Mouse (Mus musculus): ENCODE measurements around the gene Ptprt. TPM values are rescaled to one million over a fixed set of nuclear protein-coding genes. Genes with fewer than 3 reads are reported as not detected.

Gene Ptprt
- polyA plus RNA-seq, 1 experiment from 2014 or later, result 4.6 TPM

DNA sequence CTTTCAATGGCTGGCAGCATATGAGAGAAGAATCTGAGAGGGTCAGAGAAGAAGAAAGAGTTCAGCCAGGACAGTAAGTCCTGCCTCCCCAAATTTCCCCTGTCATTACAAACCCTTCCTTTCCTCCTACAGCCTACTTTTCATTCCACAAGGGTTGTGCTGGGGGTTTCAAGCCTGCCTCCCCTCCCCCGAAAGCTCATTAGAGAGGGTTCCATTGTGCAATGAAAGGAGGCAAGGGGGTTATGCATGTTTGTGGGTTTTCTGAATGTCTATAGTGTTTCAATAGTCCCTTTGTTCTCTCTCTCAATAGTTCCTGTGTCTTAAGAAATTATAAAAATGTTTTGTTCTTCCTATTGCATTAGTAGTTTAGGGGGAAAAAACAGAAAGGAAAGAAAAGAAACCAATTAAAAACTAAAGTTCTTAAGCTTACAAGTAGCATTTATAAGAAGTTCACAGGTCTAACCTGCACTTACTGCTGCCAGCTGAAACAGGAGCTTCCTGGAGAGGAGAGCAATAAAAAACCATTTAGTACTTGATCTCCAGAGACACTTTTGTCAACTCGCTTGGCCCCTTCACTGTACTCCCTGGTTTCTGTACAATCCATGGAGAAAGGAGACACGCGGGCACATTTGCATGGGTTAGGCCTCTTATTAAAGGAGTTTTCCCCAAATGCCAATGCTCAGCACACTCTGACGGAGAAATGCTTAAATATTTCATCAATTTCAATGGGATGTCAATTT, 247.7 kb downstream of the Ptprt start:
- Histone ChIP-seq H3K9me3 (ENCODE audit: control insufficient read depth, low read length) (no peaks in the 10 kb centered on the region), H3K4me2 (replicated peaks; ENCODE audit: low read depth, low read length) (no peak overlapping the region), H3K27ac (ENCODE audit: low read depth, low read length) (no peak overlapping the region), H3K9ac (ENCODE audit: low read depth, low read length) (no peak overlapping the region), H3K4me3 (ENCODE audit: low read length) (no peak overlapping the region), H3K36me3 (ENCODE audit: control insufficient read depth, insufficient read depth, low read length) (no peaks in the 10 kb centered on the region), H3K27me3 (ENCODE audit: control insufficient read depth, insufficient read depth, low read length) (no peaks in the 10 kb centered on the region), H3K4me1 (ENCODE audit: control insufficient read depth, insufficient read depth, low read length) (no peaks in the 10 kb centered on the region)
- WGBS, result 71% methylated on average over 5 of the region's 5 CpGs
- ATAC-seq (ENCODE audit: low FRiP score, low TSS enrichment), result no peak

DNA sequence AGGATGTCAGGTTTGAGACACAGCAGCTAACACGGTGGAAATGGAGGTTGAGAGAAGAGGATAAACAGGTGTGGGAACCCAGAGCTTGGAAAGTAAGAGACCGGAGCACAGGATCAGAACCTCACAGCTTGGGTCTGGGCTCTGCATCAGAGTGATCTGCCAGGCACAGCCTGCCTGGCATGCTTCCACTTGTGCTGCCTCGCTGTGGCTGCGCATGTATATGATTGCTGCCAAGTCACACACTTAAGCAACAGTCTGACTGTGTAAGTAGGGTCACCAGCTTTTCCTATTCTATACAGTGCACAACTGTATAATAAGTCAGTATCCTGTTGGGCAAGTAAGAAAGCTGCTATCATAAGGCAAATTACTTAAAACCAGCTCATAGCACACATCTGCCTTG, 249.9 kb downstream of the Ptprt start:
- Histone ChIP-seq H3K4me3 (ENCODE audit: low read length) (no peak overlapping the region), H3K36me3 (ENCODE audit: control insufficient read depth, insufficient read depth, low read length) (no peaks in the 10 kb centered on the region), H3K9me3 (ENCODE audit: control insufficient read depth, low read length) (no peaks in the 10 kb centered on the region), H3K27me3 (ENCODE audit: control insufficient read depth, insufficient read depth, low read length) (no peaks in the 10 kb centered on the region), H3K9ac (ENCODE audit: low read depth, low read length) (no peak overlapping the region), H3K27ac (ENCODE audit: low read depth, low read length) (no peak overlapping the region), H3K4me2 (replicated peaks; ENCODE audit: low read depth, low read length) (no peak overlapping the region), H3K4me1 (ENCODE audit: control insufficient read depth, insufficient read depth, low read length) (no peaks in the 10 kb centered on the region)
- ATAC-seq (ENCODE audit: low FRiP score, low TSS enrichment), result no peak
- 90% methylated on average over 4 of the region's 4 CpGs for WGBS

DNA sequence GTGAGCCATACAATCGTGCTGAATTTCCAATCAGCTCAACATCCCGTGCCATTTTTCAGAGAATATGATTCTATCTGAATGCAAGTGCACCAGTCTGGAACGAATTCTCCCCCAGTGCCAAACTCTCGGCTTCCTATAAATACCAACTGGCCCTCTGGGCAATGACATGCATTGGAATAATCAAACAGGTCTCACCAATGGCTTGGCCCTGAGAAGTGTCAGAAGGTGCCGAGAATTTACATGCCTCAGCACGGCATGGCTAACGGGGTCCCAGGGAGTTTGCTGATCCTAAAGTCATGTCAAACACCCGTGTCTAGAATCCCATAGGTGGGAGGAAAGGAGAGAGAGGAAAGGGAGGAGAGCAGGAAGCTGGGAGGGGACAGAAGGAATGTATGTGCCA, 251.7 kb downstream of the Ptprt start:
- 61% methylated on average over 8 of the region's 8 CpGs for WGBS
- no peaks in the 10 kb centered on the region for H3K4me1 ChIP-seq (ENCODE audit: control insufficient read depth, insufficient read depth, low read length)
- ATAC-seq (ENCODE audit: low FRiP score, low TSS enrichment), result no peak

DNA sequence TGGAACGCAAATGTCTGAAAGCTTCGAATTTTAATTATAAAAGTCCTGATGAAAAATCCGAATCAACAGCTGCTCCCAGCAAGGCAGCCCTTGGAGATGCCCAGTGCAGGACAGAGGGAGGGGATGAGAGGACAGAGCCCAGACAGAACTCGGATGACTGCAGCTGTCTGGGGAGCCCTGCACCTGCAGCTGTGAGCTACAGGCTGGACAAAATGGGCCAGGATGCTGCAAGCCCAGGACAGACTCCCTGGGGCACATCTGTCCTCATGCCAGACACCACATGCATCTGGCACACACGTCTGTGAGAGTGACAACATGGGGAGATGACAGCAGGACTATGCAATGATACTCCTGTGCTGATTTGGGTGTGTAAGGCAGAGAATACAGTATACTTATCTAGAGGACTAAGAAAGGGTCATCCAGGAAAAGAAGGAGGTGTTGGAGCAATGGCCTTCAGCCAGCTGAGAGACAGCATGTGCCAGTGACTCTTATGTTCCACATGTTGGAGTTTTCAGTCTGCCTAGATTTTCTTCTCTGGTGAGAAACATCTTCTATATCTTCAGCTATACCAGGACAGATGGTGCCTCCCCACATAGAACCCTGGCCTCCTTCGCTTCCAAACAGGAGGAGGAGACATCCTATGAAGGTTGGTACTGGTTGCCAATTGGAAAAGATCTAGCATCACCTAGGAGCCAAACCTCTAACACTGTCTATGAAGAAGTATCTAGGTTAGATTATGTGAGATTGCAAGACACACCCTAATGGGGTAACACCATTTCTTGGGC, 259.4 kb downstream of the Ptprt start:
- Histone ChIP-seq H3K4me2 (replicated peaks; ENCODE audit: low read depth, low read length) (no peak overlapping the region), H3K4me3 (ENCODE audit: low read length) (no peak overlapping the region), H3K9ac (ENCODE audit: low read depth, low read length) (no peak overlapping the region), H3K4me1 (ENCODE audit: control insufficient read depth, insufficient read depth, low read length) (no peaks in the 10 kb centered on the region), H3K36me3 (ENCODE audit: control insufficient read depth, insufficient read depth, low read length) (no peaks in the 10 kb centered on the region), H3K9me3 (ENCODE audit: control insufficient read depth, low read length) (no peaks in the 10 kb centered on the region), H3K27me3 (ENCODE audit: control insufficient read depth, insufficient read depth, low read length) (no peaks in the 10 kb centered on the region), H3K27ac (ENCODE audit: low read depth, low read length) (no peak overlapping the region)
- no peak for ATAC-seq (ENCODE audit: low FRiP score, low TSS enrichment)
- WGBS, result 77% methylated on average over 6 of the region's 6 CpGs

More for the DNA sequence above, 251.7 kb downstream of the Ptprt start:
- no peaks in the 10 kb centered on the region for H3K36me3 ChIP-seq (ENCODE audit: control insufficient read depth, insufficient read depth, low read length)
- H3K27me3 ChIP-seq (ENCODE audit: control insufficient read depth, insufficient read depth, low read length), result no peaks in the 10 kb centered on the region
- H3K9me3 ChIP-seq (ENCODE audit: control insufficient read depth, low read length), result no peaks in the 10 kb centered on the region
- H3K4me3 ChIP-seq (ENCODE audit: low read length), result no peak overlapping the region
- H3K4me2 ChIP-seq (replicated peaks; ENCODE audit: low read depth, low read length), result no peak overlapping the region
- no peak overlapping the region for H3K27ac ChIP-seq (ENCODE audit: low read depth, low read length)
- no peak overlapping the region for H3K9ac ChIP-seq (ENCODE audit: low read depth, low read length)

DNA sequence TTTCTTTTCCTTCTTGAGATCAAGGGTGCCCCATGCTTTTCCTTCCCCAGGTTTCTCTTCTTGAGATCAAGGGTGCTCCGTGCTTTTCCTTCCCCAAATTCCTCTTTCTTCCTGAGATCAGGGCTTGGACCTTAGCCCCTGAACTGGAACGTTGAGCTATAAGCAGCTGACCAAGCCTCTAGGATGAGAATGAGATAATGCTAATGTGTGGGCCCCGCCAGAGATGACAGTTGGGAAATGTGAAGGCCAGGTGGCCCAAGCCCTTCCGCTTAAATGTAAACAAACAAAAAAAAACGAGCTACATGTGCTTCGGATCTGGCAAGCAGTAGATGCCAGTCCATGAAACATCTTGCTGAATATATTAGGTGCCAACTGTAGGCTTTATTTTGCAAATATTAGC, 266.3 kb downstream of the Ptprt start:
- Histone ChIP-seq H3K4me2 (replicated peaks; ENCODE audit: low read depth, low read length) (no peak overlapping the region), H3K36me3 (ENCODE audit: control insufficient read depth, insufficient read depth, low read length) (no peaks in the 10 kb centered on the region), H3K9me3 (ENCODE audit: control insufficient read depth, low read length) (no peaks in the 10 kb centered on the region), H3K27ac (ENCODE audit: low read depth, low read length) (no peak overlapping the region), H3K4me3 (ENCODE audit: low read length) (no peak overlapping the region), H3K4me1 (ENCODE audit: control insufficient read depth, insufficient read depth, low read length) (no peaks in the 10 kb centered on the region), H3K27me3 (ENCODE audit: control insufficient read depth, insufficient read depth, low read length) (no peaks in the 10 kb centered on the region), H3K9ac (ENCODE audit: low read depth, low read length) (no peak overlapping the region)
- no peak for ATAC-seq (ENCODE audit: low FRiP score, low TSS enrichment)
- 76% methylated on average over 6 of the region's 6 CpGs for WGBS

DNA sequence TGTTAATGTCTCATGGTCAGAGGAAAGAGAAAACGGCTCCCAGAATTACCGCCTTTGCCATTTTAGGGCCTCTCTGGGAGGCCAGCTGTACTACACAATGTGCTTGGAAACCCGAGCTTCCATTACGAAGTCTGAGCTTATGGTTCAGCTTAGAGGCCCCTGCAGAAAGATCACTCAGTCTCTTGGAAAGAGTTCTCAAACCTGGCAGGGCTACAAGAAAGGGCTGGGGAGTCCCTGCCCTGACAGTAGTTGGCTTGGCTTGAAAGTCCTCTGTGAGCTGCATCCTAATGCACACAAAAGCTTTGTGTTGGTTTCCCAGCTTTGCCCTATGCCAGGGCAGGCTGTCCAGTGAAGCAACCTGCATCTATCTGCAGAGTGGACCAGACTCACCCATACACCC, 269.1 kb downstream of the Ptprt start:
- Histone ChIP-seq H3K4me3 (ENCODE audit: low read length) (no peak overlapping the region), H3K9me3 (ENCODE audit: control insufficient read depth, low read length) (no peaks in the 10 kb centered on the region), H3K27ac (ENCODE audit: low read depth, low read length) (no peak overlapping the region), H3K4me1 (ENCODE audit: control insufficient read depth, insufficient read depth, low read length) (no peaks in the 10 kb centered on the region), H3K9ac (ENCODE audit: low read depth, low read length) (no peak overlapping the region), H3K27me3 (ENCODE audit: control insufficient read depth, insufficient read depth, low read length) (no peaks in the 10 kb centered on the region), H3K36me3 (ENCODE audit: control insufficient read depth, insufficient read depth, low read length) (no peaks in the 10 kb centered on the region), H3K4me2 (replicated peaks; ENCODE audit: low read depth, low read length) (no peak overlapping the region)
- 42% methylated on average over 4 of the region's 4 CpGs for WGBS
- no peak for ATAC-seq (ENCODE audit: low FRiP score, low TSS enrichment)

DNA sequence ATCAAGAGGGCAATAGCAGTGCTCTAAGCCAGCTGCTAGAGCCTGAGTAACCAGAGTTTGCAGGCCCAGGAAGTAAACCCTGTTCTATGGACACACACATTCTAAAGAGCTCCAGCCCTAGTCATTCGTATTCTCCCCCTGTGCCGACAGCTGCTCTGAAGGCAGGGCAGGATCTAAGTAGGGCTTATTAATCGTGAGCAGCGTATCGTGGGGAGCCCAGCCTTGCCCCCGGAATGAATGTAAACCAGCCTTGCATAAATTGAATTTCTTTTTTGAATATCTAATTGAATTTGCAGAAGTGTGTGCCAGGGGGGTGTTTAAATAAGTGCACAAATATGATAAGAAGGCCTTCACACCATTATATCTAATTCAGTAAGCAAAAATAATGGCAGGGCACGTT, 283.6 kb downstream of the Ptprt start:
- no peak for ATAC-seq (ENCODE audit: low FRiP score, low TSS enrichment)
- WGBS, result 86% methylated on average over 7 of the region's 7 CpGs
- no peaks in the 10 kb centered on the region for H3K36me3 ChIP-seq (ENCODE audit: control insufficient read depth, insufficient read depth, low read length)
- no peak overlapping the region for H3K27ac ChIP-seq (ENCODE audit: low read depth, low read length)
- H3K4me3 ChIP-seq (ENCODE audit: low read length), result no peak overlapping the region
- no peaks in the 10 kb centered on the region for H3K27me3 ChIP-seq (ENCODE audit: control insufficient read depth, insufficient read depth, low read length)
- H3K9me3 ChIP-seq (ENCODE audit: control insufficient read depth, low read length), result no peaks in the 10 kb centered on the region
- H3K9ac ChIP-seq (ENCODE audit: low read depth, low read length), result no peak overlapping the region
- H3K4me2 ChIP-seq (replicated peaks; ENCODE audit: low read depth, low read length), result no peak overlapping the region
- no peaks in the 10 kb centered on the region for H3K4me1 ChIP-seq (ENCODE audit: control insufficient read depth, insufficient read depth, low read length)

DNA sequence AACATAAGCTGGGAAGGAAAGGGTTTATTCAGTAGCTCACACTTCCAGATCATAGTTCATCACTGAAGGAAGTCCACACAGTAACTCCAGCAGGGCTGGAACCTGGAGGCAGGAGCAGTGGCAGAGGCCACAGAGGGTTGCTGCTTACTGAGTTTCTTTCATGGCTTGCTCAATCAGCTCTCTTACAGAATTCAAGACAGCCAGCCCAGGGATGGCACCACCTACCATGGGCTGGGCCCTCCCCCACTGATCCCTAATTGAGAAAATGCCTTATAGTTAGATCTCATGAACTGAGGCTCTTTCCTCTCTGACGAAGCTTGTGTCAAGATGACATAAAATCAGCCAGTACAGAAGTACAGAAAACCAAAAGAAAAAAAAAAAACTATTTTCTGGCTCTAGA, 311.9 kb downstream of the Ptprt start:
- H3K9me3 ChIP-seq (ENCODE audit: control insufficient read depth, low read length), result no peaks in the 10 kb centered on the region
- ATAC-seq (ENCODE audit: low FRiP score, low TSS enrichment), result no peak
- WGBS, result 61% methylated on average over 1 of the region's 1 CpGs

DNA sequence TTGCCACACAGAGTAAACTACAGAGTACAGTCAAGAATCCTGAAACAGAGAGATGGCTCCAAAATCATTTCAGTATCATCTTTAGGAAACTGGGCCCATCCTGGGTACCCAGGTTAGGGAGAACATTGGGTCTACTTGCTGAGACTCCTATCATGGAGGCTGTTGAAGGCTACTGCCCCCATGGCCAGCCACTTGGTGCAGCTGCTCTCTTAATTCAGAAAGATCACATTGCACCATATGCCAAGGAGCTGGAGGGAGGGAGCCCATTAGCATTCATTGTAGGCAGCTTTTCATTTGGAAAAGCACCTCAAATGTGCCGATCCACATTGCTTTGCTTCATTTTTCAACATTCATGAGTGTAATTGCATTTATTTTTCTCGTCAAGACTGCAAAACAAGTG, 319.1 kb downstream of the Ptprt start:
- Histone ChIP-seq H3K36me3 (ENCODE audit: control insufficient read depth, insufficient read depth, low read length) (no peaks in the 10 kb centered on the region), H3K4me2 (replicated peaks; ENCODE audit: low read depth, low read length) (no peak overlapping the region), H3K9ac (ENCODE audit: low read depth, low read length) (no peak overlapping the region), H3K4me3 (ENCODE audit: low read length) (no peak overlapping the region), H3K27me3 (ENCODE audit: control insufficient read depth, insufficient read depth, low read length) (no peaks in the 10 kb centered on the region), H3K9me3 (ENCODE audit: control insufficient read depth, low read length) (no peaks in the 10 kb centered on the region), H3K27ac (ENCODE audit: low read depth, low read length) (no peak overlapping the region), H3K4me1 (ENCODE audit: control insufficient read depth, insufficient read depth, low read length) (no peaks in the 10 kb centered on the region)
- 78% methylated on average over 2 of the region's 2 CpGs for WGBS
- ATAC-seq (ENCODE audit: low FRiP score, low TSS enrichment), result no peak

More for the DNA sequence above, 311.9 kb downstream of the Ptprt start:
- H3K9ac ChIP-seq (ENCODE audit: low read depth, low read length), result no peak overlapping the region
- no peaks in the 10 kb centered on the region for H3K27me3 ChIP-seq (ENCODE audit: control insufficient read depth, insufficient read depth, low read length)
- no peak overlapping the region for H3K4me3 ChIP-seq (ENCODE audit: low read length)
- no peak overlapping the region for H3K27ac ChIP-seq (ENCODE audit: low read depth, low read length)
- no peaks in the 10 kb centered on the region for H3K4me1 ChIP-seq (ENCODE audit: control insufficient read depth, insufficient read depth, low read length)
- H3K4me2 ChIP-seq (replicated peaks; ENCODE audit: low read depth, low read length), result no peak overlapping the region
- no peaks in the 10 kb centered on the region for H3K36me3 ChIP-seq (ENCODE audit: control insufficient read depth, insufficient read depth, low read length)

Measured in kidney, embryonic 14.5 days (tissue).